Mouse (Mus musculus) right cerebral cortex, adult 18-20 months (tissue): ENCODE data around the gene Tinagl1.

Experiments
- DNase-seq: peaks from one replicate; pipeline ENCODE4 v3.0.0; 2022; ENCODE audit warnings: mixed read lengths

Tinagl1 gene

DNA sequence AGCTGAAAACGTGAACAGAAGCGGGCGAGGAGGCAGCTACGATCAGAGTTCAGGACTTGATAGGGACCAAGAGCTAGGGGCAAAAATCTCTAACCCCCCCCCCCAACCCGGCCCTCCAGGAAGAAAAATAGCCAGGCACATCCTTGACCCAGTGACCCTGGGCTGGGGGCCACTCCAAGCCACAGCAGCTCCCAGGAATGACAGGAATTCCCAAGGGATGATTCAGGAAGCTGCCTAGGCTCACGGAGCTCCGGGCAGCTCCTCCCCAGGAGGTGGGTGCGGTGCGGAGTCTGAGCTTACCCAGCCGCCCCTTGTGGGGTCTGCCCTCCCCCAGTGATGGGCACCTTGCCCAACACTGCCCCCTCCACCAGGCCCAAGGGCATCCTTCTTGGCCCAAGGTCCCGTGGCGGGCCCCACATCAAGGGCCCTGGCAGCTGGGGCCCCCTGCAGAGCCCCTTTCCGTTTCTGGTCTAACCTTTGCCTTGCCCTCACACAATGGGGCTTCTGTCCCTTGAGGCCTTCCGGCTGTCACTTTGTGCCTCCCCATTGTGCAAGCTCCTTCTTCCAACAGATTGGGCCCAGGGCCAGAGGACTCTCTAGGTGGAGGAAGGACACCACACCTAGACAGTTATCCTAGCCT, at the start of gene Tinagl1:
Gene Tinagl1, minus strand, starts transcription at position 51 of the 640 bp plus-strand sequence.
- DNase-seq, result no peak

DNA sequence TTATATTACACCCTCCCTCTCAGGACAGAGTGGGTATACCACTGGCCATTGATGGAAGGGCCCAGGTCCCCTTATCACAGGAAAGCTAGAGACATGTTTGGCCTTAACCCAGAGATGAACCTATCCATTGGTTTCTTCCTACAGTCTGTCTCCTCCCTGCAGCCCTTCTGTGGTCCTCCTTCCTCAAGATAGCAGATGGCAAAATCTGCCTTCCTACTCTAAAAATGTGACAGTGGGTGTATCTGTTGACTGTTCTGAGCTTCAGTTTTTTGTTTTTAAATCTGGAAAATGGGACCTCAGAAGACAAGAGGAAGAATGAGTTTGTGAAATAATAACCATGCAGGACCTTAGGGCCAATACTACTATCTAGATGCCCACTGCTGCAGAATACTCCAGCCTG, 49.1 kb upstream of the Tinagl1 start:
- DNase-seq, result no peak

DNA sequence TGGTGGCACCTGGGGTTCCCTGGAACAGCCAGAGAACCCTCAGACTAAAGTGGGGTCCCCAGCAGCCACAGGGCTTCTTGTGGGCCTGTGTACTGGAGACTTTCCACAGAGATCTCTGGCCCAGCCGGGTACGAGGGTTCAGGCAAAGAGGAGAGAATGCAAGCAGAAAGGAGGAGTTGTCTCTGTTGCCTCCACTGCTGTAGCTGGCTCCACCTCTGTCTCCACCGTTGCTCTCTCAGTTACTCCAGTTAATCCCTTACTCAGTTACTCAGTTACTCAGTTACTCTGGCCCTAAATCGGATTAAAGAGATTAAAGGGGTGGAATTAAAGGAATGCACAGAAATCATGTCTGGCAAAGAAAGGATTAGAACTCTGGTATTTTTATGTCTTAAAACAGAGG, 47.3 kb upstream of the Tinagl1 start, which contains the start of gene Gm853:
Gene Gm853, minus strand, starts transcription at position 223 of the 400 bp plus-strand sequence.
- DNase-seq, result no peak

DNA sequence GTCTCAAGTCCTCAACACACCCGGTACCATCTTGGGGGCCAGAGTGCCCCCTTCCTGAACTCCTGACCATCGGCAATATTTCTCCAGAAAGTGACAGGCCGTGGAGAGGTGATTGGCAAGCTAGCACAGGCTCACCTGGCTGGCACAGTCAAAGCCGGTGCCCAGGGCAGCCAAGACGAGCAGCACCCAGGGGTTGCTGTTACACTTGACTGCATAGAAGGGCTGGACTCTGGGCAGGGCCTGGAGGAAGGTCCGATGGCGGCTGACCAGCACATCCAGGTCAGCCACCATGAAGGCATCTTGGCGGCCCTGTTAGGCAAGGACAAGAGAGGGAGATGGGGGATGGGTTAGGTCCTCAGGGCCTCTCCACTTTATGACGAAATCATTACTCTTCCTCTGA, 45.3 kb upstream of the Tinagl1 start:
- no peak for DNase-seq

DNA sequence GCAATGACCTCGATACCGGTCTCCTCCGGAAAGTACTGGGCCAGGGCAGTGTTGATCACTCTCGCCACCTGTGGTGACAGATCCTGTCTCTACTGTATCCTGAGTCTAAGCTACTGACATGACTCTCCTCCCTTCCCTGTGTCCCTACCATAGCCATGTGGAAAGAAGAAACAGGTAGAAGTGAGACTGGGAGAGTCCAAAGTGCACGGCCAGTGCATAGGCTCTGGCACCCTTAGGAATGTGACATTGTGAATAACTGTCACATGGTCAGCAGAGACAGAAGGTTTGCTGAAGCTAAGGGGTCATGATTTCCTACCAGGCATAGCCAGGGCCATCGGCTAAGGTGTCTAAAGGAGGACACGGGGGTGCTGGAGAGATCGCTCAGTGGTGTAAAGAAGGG, 40.5 kb upstream of the Tinagl1 start:
- DNase-seq, result no peak

DNA sequence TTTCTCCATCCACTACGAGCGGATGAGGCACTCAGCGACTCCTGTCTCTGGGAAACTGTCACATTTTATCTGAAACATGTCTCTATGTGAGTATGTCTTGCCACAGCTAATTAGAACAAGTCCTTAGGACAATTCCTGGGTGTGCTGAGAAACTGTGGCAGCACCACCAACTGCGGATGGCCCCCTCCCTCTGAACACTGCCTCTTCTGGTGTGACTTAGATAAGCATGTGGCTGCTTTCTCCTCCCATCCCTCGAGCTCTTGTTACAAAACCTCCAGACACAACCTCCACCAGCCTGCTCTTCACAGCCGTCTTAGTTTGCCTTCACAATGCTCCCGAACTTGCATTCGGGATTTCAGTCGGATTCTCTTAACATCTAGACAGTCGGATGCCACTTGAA, 38.9 kb upstream of the Tinagl1 start:
- no peak for DNase-seq

DNA sequence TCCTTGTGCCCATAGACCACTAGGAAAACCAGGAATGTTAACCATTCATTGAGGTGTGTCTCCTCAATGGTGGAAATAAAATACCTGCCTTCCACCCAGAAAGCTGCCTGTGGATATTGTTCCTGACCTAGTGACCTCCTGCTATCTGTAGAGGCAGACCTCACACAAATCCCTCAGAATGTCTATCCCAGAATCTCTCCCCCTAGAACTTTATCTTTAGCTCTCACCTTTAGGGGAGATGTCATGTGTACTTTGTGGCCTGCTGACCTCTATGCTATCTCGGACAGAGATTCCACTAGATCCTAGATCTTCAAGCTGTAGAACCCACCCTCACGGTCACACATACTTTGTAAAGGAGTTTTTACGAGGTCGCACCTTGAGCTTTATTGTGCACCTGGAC, 38.3 kb upstream of the Tinagl1 start:
- DNase-seq, result no peak

DNA sequence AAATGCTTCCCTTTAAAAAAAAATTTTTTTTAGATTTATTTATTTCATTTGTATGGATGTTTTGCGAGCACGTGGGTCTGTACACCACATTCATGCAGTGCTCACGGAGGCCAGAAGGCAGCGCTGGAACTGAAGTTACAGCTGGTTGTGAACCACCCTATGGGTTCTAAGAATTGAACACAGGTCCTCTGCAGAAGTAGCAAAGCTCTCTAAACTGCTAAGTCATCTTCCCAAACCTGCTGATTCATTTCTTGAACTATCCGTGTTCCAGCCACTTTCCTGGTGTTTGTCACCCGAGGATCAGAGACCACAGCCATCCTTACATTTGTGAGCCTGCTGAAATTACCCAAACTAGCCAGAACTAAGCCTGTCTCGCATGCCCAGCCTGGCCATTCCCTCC, 37.5 kb upstream of the Tinagl1 start:
- DNase-seq, result no peak

DNA sequence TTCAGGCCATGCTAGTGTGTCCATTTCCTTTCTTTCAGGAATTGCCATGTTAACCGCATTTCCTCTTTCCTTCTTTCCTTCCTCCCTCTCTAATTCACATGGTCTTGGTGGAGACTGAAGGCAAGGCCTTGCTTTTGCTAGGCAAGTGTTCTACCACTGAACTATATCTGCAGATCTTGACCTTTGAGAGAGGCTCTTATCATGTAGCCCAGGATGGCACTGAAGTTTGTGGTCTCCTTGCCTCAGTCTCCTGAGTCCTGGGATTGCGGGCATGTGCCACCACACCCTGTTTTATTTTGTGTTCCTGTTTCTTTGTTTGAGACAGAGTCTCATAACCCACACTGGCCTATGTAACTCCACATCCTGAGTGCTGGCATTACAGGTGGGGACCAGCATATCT, 36.9 kb upstream of the Tinagl1 start:
- no peak for DNase-seq

DNA sequence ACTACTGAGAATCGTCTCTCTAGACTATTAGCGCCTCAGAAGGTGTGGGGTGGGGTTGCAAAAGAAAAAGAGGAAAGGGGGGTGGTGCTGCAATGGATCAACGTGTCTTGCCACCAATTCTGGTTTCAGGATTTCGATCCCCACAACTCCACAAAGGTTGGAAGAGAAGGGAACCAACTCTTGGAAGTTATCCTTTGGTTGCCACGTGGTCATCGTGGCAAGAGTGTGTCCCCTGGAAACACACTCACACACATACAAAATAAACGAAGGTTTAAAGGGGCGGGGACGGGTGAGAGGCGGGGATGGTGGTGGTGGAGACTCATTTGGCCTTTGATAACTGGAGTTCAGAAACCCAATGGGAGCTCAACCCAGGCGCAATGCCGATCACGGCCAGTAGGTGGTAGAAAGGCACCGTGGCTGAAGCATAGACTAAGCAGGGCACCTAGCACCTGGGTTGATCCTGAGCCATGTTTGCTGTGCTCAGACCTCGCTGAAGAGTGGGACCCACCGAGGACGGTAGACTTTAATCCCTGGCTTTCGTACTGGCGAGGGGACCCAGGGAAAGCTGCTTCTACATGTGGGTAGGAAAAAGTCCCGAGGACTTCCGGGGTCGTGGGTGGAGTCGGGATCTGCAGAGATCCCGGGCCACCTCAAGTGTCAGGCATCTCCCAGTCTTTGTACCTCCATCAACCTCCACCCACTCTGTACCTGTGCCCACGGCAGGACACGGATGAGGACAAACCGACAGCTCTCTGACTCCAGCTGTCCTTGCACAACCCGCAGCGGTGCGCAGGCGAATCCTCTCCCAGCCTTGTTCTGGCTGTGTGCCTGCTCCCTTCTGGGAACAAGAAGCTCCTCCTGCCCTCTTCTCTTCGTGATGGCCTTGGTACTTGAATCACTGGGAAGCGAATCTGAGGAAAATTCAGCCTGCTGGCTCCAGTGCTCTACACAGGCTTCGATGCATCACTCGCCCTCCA, 24.1 kb upstream of the Tinagl1 start:
- peak; percentile 85 for DNase-seq

DNA sequence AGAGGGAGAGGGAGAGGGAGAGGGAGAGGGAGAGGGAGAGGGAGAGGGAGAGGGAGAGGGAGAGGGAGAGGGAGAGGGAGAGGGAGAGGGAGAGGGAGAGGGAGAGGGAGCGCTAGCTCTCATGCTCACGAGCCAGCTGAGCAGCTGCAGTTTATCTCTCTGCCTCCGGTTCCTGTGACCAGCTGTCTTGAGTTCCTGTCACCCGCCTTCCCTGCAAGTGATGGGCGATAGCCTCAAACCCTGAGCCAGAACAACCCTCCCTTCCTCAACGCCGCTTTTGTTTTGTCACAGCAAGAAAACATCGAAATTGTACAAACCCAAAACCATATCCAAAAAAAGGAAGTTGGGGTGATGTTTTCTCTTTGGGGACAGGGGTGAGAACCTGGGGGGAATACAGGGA, 21.6 kb upstream of the Tinagl1 start:
- no peak for DNase-seq

DNA sequence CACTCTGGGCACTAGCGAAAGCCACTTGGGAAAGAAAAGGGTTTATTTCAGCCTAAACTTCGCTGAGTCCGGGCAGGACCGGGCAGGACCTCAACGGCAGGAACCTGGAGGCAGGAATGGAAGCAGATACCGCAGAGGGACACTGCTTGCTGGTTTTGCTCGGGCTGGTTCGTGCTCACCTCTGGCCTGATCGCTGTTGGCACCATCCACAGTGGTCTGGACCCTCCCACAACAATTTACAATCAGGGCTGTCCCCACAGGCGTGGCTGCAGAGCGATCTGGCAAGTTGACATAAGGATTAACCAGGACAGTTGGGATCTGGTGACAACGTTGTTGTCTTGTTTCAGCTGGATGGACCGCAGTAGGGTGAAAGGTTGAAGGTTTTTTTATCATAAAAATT, 21.0 kb upstream of the Tinagl1 start:
- DNase-seq, result no peak

DNA sequence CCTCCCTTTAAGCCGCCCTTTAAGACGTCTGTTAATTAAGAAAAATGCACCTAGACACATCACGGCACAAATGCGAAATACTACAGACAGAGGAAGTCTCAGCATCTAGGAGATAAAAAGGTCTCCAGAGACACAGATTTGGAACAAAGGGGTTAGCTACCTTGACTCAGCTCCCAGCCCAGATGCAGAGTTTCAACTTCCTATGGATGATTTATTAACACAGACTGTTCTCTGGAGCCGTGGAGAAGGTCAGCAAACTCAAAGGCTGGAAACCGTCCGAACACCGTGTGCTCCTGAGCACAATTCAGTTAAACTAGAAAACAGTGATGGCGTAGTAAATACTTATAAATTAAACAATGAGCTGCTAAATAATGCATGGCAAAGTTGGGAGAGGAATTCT, 17.3 kb upstream of the Tinagl1 start:
- no peak for DNase-seq

DNA sequence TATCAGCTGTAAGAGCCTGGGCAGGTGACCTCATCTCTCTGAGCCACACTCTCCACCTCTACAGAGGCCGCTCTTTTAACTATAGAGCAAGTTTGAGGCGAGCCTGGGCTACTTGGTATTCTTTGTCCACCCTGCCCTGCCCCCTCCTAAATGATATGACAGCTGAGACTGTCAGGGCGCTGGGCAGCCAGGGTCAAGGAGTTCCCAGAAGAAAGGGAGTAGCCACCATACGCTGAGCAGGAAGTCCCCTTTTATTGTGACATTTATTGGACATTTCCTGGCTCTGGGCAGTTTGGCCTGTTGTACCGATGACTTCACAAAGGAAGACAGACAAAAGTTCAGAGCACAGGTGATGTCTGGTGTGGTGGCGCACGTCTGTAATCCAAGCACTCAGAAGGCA, 14.7 kb upstream of the Tinagl1 start:
- DNase-seq, result no peak

DNA sequence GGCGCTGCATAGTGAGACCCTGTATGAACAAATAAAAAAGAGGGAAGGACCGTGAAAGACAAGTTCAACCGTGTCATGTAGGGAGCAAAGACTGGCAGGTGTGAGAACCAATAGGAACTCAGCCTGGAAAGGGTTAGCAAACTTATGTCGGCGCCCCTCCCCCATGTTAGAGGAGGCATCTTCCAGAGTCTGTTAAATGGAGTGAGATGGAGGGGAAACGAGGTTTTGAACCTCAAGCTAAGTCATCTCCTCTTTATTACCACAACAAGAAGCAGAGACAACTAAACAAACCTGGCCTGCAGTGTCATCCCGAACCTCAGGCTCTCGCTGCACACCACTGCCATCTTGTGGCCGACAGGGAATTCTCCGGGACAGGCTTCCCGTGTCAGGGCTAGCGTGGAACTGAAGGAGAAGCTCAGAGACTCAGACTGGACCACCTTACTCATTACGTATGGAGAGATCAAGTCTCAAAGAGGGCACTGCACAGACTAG, 13.9 kb upstream of the Tinagl1 start:
- peak; percentile 80 for DNase-seq

DNA sequence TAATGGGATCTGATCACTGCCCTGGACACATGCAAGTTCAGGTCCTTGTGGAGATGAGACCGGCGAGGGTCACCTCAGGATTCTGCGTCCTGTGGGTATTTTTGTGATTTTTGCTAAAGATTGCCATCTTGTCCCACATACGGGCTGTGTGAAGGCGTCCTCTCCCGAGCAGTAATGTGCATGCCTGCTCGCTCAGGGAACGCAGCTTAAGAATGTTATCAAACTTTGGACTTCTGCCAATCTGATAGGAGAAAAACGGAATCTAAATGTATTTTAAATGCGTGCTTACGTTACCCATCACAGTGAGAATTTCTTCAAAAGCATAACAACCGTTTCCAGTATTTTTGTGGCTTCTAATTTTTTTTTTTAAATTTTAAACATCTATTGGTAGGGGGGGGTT, 12.0 kb upstream of the Tinagl1 start:
- DNase-seq, result no peak

DNA sequence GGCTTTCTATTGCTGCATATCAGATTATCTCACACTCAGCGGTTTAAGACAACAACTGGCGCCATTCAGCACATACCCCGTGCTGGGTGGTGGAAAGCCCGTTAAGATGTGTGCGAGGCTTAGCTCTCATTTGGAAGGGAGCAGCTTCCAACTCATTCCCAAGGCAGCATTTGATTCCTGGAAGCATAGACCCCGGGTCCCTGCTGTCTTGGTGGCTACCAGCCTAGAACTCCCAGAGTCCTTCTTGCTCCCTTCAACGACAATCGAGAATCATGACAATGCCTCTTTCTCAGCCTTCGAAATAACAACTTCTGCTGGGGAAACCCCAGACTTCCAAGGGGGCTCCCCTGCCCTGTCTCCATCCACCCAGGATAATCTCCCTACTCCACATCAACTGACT, 11.5 kb upstream of the Tinagl1 start:
- no peak for DNase-seq

DNA sequence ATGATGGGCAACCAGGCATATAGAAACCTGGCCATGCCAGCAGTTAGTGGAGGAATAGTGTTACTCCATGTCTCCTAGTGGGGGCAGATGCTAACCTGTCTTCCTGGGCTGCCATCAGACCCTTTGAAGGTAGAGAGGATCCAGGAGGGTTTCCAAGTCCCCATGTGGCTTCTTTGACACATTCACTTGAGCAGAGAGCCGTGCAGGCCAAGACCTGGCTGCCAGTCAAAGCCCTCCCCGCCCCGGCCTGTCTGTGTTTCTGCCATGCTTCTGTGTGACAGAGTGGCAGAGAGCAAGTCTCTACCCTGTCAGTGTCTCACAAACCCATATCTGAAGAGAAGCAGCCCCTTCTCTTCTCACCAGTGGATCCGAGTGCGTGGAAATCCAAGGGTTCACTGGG, 9.0 kb upstream of the Tinagl1 start:
- no peak for DNase-seq

DNA sequence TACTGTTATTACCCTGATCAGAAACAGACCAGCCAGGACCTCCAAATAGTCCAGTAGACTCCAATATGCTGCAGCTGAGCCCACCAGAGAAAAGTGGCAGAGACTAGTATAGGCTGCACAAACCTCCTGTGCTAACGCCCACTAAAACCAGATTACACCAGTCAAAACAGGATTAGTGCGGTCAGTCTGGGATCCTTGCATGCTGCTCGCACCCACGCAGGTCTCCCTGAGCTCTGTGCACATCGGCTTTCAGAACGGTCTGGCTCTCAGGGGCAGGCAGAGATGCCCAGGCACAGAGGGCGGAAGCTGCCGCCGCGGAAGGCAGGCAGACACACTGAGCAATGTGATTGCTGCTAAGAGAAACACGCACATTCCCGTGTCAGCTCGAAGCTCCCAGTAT, 8.1 kb upstream of the Tinagl1 start:
- DNase-seq, result no peak

DNA sequence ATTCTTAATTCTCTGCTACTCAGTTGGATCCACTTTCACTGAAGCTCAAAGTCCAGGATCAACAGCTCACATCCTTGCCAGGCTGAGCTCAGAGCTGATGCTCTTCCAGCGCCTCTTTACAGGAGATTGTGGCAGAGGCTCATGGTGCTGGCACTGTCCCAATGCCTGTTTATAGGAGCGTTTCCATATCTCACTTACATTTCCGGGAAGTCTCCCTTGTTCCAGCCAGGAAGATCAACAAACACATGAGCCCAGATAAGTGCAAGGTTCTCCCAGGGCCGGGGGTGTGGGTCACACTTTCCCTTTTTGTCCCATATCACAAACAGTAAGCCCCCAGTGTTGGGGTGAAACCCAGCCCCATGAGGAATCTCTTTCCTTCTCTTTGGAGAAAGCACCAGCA, 7.0 kb upstream of the Tinagl1 start:
- DNase-seq, result no peak

DNA sequence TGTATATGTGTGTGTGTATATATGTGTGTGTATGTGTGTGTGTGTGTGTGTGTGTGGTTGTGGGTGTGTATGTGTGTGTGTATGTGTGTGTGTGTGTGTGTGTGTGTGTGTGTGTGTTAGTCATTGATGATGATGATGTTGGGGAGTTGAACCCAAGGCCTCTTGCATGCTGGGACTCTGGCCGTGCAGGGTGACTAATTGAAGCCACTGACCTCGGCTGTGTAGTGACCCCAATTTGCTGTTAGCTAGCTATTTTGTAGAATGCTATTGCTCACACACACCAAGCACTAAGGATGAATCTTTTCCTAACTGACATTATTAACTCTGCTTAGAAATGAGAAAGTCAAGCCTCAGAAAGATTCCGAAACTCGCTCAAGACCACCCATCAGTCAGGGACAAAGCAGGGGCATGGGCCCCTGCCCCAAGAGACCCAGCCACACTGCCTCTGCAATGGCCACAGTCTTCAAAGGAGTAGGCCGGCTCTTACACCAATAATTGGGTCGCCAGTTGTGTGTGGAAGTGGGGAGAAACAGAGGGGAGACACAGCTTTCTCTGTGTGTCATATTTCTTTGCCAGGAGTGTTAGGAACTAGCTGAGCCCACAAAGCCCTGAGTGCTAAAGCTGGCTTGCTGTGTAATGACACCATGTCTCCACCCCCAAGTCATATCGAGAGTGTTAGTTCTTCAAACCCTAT, 6.1 kb upstream of the Tinagl1 start:
- no peak for DNase-seq

DNA sequence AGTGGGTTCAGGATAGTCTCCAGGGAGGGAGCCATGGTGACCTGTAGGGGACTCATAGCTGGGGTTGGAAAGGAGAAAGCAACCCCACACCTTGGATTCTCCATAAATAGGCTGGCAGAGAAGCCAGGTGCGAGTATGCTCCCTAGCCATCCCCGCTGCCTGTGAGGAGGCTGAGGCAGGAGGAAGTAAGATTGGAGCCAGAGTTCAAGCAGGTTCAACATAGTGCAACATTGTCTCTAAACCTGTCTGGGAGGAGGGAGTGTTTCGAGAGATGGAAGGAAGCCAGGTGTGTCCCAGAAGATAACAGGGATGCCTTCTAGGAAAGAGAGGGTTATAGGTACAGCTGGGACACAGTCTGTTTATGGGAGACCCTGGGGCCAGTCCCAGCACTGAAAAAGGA, 5.0 kb upstream of the Tinagl1 start:
- no peak for DNase-seq

DNA sequence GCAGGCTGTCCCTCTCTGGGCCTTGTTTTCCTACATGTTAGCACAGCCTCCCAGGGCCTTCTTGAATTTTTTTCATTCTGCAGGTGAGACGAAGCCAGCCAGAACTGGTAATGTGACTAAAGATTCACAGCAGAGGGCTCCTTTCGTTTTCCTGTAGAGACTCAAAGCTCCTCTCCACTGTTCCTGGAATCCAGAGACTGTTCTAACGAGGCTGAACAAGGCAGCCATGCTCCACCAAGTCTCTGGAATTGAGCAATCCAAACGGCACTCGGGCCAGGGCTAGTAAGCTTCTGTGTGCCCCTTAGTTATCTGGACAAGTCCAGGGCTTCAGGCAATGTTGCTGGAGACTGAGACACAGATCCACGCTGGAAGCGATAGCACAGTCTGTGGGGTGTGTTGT, 2.6 kb upstream of the Tinagl1 start:
- no peak for DNase-seq

DNA sequence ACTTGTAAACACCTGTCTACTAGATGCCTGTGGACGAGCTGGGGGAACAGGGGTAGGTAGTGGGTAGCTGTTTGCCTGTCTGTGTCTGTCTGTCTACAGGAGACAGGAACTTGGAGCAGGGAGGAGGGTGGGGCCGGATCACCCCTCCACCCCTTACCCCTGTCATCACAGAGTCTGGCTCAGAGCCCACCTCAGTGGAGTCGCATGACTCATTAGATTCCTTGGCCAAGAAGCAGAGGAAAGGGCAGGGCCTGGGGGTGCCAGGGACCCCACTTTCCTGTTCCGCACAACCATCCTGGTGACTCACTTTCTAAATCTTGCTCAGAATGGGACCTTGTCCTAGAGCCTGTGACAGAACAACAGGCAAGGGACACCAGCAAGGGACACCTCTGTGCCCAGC, 2.2 kb upstream of the Tinagl1 start:
- DNase-seq, result no peak
